Mouse (Mus musculus): ENCODE data around the gene C1qc.

DNA sequence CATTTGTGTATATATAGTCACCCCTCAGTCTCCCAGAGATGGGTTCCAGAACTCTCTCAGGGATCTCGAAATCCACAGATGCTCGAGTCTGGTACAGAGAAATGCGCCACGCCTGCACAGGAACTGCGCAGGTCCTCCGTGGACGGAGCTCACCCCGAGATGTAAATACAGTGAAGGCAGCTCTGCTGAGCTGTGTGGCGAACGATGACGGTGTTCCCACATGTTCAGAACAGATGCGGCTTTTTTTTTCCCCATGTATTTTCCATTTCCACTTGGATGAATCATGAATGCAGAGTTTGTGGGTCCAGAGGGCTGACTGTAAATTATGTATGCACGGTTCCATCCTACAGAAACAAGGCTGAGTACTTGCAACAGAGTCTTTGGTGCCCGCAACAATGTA is 17.9 kb downstream of the C1qc start:
- TF ChIP-seq CTCF (IDR thresholded peaks at IDR 0.05), result no peak
- TF ChIP-seq EP300 (IDR thresholded peaks at IDR 0.05), result no peak

All from lung, postnatal 0 days (tissue).